Mouse (Mus musculus) naive thymus-derived CD4-positive, alpha-beta T cell, adult 2 months (primary cell): ENCODE data around the gene Ppm1d.

Experiments
- DNase-seq: peaks from one replicate; pipeline ENCODE4 v3.0.0-alpha.2; 2011; ENCODE audit warnings: low read depth

Ppm1d gene

GRCm38 (mm10) chr11:85310713-85311574 lies at the start of gene Ppm1d:
TSS of gene Ppm1d (plus strand) at chr11:85311244.
- DNase-seq, result peak; percentile 99

- DNase-seq, result no peak
These were observed 46.4 kb upstream of the Ppm1d start for GRCm38 (mm10) chr11:85264635-85265034.

- DNase-seq, result no peak
These were observed 43.7 kb upstream of the Ppm1d start for GRCm38 (mm10) chr11:85267393-85267792.

GRCm38 (mm10) chr11:85270631-85271030 lies 40.4 kb upstream of the Ppm1d start:
- DNase-seq, result peak; percentile 78

- DNase-seq, result peak; percentile 26
These were observed 37.7 kb upstream of the Ppm1d start for GRCm38 (mm10) chr11:85273299-85273698.

GRCm38 (mm10) chr11:85275151-85275550 lies 35.9 kb upstream of the Ppm1d start:
- no peak for DNase-seq

- DNase-seq, result no peak
These were observed 33.4 kb upstream of the Ppm1d start for GRCm38 (mm10) chr11:85277609-85278008.

GRCm38 (mm10) chr11:85278175-85278574 lies 32.9 kb upstream of the Ppm1d start:
- DNase-seq, result no peak

- no peak for DNase-seq
These were observed 29.7 kb upstream of the Ppm1d start for GRCm38 (mm10) chr11:85281219-85281878.

- DNase-seq, result no peak
These were observed 13.1 kb upstream of the Ppm1d start for GRCm38 (mm10) chr11:85297953-85298352.

GRCm38 (mm10) chr11:85299880-85300279 lies 11.2 kb upstream of the Ppm1d start:
- no peak for DNase-seq

GRCm38 (mm10) chr11:85301161-85301560 lies 9.9 kb upstream of the Ppm1d start:
- no peak for DNase-seq

- DNase-seq, result no peak
These were observed 9.2 kb upstream of the Ppm1d start for GRCm38 (mm10) chr11:85301836-85302235.

- DNase-seq, result no peak
These were observed 4.3 kb upstream of the Ppm1d start for GRCm38 (mm10) chr11:85306577-85307260.

GRCm38 (mm10) chr11:85308799-85309198 lies 2.2 kb upstream of the Ppm1d start:
- DNase-seq, result peak; percentile 40

- DNase-seq, result no peak
These were observed 684 bp upstream of the Ppm1d start for GRCm38 (mm10) chr11:85310407-85310712.

GRCm38 (mm10) chr11:85311645-85312490 lies 824 bp downstream of the Ppm1d start:
- DNase-seq, result peak; percentile 81

GRCm38 (mm10) chr11:85312818-85313217 lies 1.8 kb downstream of the Ppm1d start:
- DNase-seq, result no peak

GRCm38 (mm10) chr11:85313361-85313760 lies 2.3 kb downstream of the Ppm1d start:
- no peak for DNase-seq

GRCm38 (mm10) chr11:85323567-85324330 lies 12.7 kb downstream of the Ppm1d start:
- peak; percentile 40 for DNase-seq

GRCm38 (mm10) chr11:85328717-85329116 lies 17.7 kb downstream of the Ppm1d start:
- DNase-seq, result no peak
